Mouse (Mus musculus) stomach, postnatal 0 days (tissue): Measurements from ENCODE around the gene Lrp6.

Experiments used
- CTCF ChIP-seq: IDR thresholded peaks from 2 replicates; pipeline ENCODE4 v1.5.1; 2016; ENCODE audit warnings: antibody characterized with exemption, low read depth, mild to moderate bottlenecking, moderate library complexity
- EP300 ChIP-seq: optimal IDR thresholded peaks from 2 replicates; pipeline ENCODE3; 2016; ENCODE audit warnings: antibody characterized with exemption

DNA sequence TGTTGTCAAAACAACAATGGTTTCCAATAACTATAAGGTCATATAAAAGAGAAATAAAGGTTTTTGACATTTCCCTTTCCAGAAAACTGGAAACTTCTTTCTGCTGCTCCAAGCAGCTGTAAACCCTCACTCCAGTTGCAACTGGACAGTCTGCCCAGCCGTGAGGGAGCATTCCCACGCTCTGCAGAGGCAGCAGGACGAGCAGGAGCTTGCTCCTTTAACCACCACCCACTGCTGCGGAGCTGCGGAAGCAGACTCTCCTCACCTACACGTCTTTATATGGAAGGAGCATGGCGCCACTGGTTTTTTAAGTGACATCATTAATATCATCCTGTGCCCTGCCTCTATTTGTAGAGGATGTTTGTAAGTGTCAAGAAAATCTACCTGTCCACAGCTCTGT is 64.4 kb downstream of the Lrp6 start:
- TF ChIP-seq CTCF (no peak), EP300 (no peak)
